Mouse (Mus musculus) midbrain, embryonic 11.5 days (tissue): ENCODE data around the gene Zcchc12. TPM values are rescaled to one million over a fixed set of nuclear protein-coding genes. Genes with fewer than 3 reads are reported as not detected.

Experiments used
- polyA plus RNA-seq: library from polyadenylated mRNA; unstranded; fragments of >200 nt; fragmentation: Nextera tagmentation; extraction: Ambion mirVana; gene quantifications from 2 replicates; pipeline ENCODE4 v1.2.1, GENCODE M21; 2014

Zcchc12 gene
- polyA plus RNA-seq, 1 experiment from 2014 or later: 46.7 TPM

Other genes with a start within 250 kb of the Zcchc12 start
- 4.7 and 5.8 TPM in 2 replicates for gene Il13ra1, start 83.8 kb upstream of the Zcchc12 start, polyA plus RNA-seq
- gene Lonrf3, start 132.4 kb downstream of the Zcchc12 start, polyA plus RNA-seq: 1.1 and 1.7 TPM in 2 replicates
- not detected in 2 replicates for gene Gm6268, start 205.4 kb downstream of the Zcchc12 start, polyA plus RNA-seq